Mouse (Mus musculus) embryonic facial prominence, embryonic 11.5 days (tissue): ENCODE results near the gene Khdc4. TPM values are rescaled to one million over a fixed set of nuclear protein-coding genes. Genes with fewer than 3 reads are reported as not detected.

ENCODE experiments used
- ATAC-seq: fragments of 200-750 bp; cut with Nextera tagmentation; replicated peaks from 2 replicates; pipeline ENCODE4 v1.8.0; 2017; ENCODE audit warnings: low read depth; ENCODE audit not compliant: insufficient number of reproducible peaks, low FRiP score, low TSS enrichment
- DNase-seq: peaks from one replicate; pipeline ENCODE4 v3.0.0-alpha.2; 2015; ENCODE audit warnings: low spot score
- H3K27ac ChIP-seq: fragments of 300-500 bp; sonication (generic); replicated peaks from 2 replicates; pipeline ENCODE4 v1.5.1; 2014; ENCODE audit warnings: mild to moderate bottlenecking, low read depth, low read length, control low read depth
- H3K27me3 ChIP-seq: fragments of 300-500 bp; sonication (generic); 2 replicates; pipeline ENCODE4 v1.6.1; 2014; ENCODE audit warnings: mild to moderate bottlenecking, low read length, moderate library complexity, mixed read lengths; ENCODE audit not compliant: control insufficient read depth, insufficient read depth
- H3K36me3 ChIP-seq: fragments of 300-500 bp; sonication (generic); replicated peaks from 2 replicates; pipeline ENCODE4 v1.6.1; 2014; ENCODE audit warnings: low read depth, mild to moderate bottlenecking, low read length, moderate library complexity, mixed read lengths; ENCODE audit not compliant: control insufficient read depth, insufficient read depth
- H3K4me1 ChIP-seq: fragments of 300-500 bp; sonication (generic); 2 replicates; pipeline ENCODE4 v1.6.1; 2014; ENCODE audit warnings: low read length, mixed read lengths; ENCODE audit not compliant: control insufficient read depth, insufficient read depth
- H3K4me2 ChIP-seq: fragments of 300-500 bp; sonication (generic); 2 replicates; pipeline ENCODE4 v1.6.1; 2014; ENCODE audit warnings: low read depth, mild to moderate bottlenecking, control low read depth, low read length, moderate library complexity
- H3K4me3 ChIP-seq: fragments of 300-500 bp; sonication (generic); 2 replicates; pipeline ENCODE4 v1.5.1; 2014; ENCODE audit warnings: low read depth, low read length, control low read depth
- H3K9ac ChIP-seq: fragments of 300-500 bp; sonication (generic); replicated peaks from 2 replicates; pipeline ENCODE4 v1.6.1; 2014; ENCODE audit warnings: mild to moderate bottlenecking, control low read depth, low read length
- H3K9me3 ChIP-seq: fragments of 300-500 bp; sonication (generic); replicated peaks from 2 replicates; pipeline ENCODE4 v1.6.1; 2016; ENCODE audit warnings: mild to moderate bottlenecking, low read length, inconsistent platforms, mixed read lengths; ENCODE audit not compliant: control insufficient read depth
- WGBS: fragments of 180-500 bp; shearing (Covaris S2); extraction: QIAGEN DNeasy Blood & Tissue Kit; methylation state at CpG from one replicate; pipeline ENCODE4 v1.1.7; 2014; 5-methylcytosine and 5-hydroxymethylcytosine counted together
- polyA plus RNA-seq: library from polyadenylated mRNA; unstranded; fragments of >200 nt; fragmentation: Nextera tagmentation; extraction: Ambion mirVana; gene quantifications from 2 replicates; pipeline ENCODE4 v1.2.1, GENCODE M21; 2014

The Khdc4 gene
- polyA plus RNA-seq, 1 experiment from 2014 or later, result 101 TPM

DNA sequence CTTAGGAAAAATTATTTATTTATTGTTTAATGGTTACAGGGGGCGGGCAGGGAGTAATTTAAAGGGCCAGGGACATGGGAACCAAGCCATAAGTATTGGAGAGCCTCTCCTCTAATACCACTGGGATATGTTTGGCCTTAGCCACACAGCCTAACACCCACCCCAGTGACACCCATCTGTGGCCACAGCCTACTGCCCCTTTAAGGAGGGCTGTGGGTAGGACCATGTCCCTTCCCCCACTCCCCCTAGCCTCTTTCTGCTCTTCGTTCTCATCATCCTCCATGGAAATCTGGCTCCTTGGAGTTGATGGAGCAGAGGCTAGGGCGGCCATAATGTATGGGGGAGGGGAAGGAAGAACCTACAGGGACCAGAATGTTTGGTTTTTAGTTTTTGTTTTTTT is 38.5 kb upstream of the Khdc4 start:
- no peak for DNase-seq
- Histone ChIP-seq H3K9me3 (no peaks in the 10 kb centered on the region), H3K4me1 (no peaks in the 10 kb centered on the region), H3K27me3 (no peaks in the 10 kb centered on the region), H3K36me3 (peaks cover 24% of the 10 kb centered on the region), H3K4me3 (no peak overlapping the region), H3K4me2 (no peak overlapping the region), H3K9ac (no peak overlapping the region), H3K27ac (no peak overlapping the region)
- 91% methylated on average over 3 of the region's 3 CpGs for WGBS
- no peak for ATAC-seq

DNA sequence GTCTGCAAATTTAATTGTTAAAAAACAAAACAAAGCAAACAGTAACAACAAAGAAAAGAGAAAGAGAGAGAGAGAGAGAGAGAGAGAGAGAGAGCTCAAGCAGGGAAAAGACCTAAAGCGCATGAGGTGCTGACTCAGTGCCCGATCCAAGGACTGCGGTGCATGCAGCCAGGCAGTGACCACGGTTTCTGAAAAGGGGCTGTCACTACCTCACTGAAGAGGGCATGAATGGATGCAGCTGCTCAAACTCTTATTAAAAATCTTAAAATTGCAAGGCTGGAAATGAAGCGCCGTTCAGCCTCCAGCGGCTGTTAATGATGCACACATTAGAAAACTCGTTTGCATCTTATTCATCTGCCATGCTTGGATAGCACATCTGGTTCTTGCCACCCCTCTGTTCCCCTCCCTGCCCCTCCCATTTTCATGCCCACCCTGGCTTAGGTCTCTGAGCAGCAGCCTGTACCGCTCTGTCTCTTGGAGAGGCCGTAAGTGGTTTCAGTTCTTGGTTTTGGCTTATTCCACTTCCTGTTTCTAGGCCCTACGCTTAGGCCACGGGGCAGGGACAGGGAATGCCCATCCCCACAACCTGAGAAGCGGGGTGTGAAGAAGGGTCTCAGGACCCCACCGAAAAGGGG is 37.7 kb upstream of the Khdc4 start:
- Histone ChIP-seq H3K4me1 (no peaks in the 10 kb centered on the region), H3K9me3 (no peaks in the 10 kb centered on the region), H3K27me3 (no peaks in the 10 kb centered on the region), H3K36me3 (peaks cover 22% of the 10 kb centered on the region), H3K4me3 (no peak overlapping the region), H3K4me2 (no peak overlapping the region), H3K27ac (no peak overlapping the region), H3K9ac (no peak overlapping the region)
- DNase-seq (no peak), ATAC-seq (no peak)
- 90% methylated on average over 14 of the region's 14 CpGs for WGBS

DNA sequence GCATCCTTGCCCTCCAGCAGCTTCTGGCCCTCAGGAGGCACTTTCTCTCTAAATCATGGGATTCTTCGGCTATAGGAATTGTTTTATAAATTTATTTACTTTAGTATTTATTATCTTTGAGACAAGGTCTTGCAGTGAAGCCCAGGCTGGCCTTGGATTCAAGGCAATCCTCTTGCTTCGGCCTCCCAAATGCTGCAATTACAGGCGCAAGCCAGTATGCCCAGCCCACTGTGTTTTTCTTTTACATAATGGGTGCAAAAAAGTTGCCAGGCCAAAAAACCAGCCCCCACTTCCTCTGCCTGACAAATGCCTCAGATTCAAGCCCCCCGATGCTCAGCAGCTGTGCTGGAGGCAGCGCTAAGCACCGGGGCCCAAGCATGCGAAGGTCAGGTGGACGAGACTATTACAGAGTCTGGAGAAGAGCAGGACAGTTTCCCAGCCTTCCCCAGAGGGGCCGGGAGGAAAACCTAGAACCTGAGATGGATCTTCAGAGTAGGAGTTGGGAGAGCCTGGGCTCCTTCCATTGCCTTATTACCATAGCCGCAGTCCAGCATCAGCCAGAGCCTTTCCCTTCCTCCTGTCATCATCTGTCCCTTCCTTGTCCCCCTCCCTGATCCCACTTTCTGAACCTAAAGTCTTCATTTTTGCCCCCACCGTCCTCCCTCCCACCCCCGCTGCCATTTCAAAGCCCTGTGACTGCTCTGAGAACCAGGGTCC is 37.0 kb upstream of the Khdc4 start:
- Histone ChIP-seq H3K4me1 (no peaks in the 10 kb centered on the region), H3K27me3 (no peaks in the 10 kb centered on the region), H3K4me2 (no peak overlapping the region), H3K9me3 (no peaks in the 10 kb centered on the region), H3K9ac (no peak overlapping the region), H3K36me3 (peaks cover 17% of the 10 kb centered on the region), H3K4me3 (no peak overlapping the region), H3K27ac (no peak overlapping the region)
- ATAC-seq, result no peak
- 84% methylated on average over 12 of the region's 12 CpGs for WGBS
- no peak for DNase-seq

DNA sequence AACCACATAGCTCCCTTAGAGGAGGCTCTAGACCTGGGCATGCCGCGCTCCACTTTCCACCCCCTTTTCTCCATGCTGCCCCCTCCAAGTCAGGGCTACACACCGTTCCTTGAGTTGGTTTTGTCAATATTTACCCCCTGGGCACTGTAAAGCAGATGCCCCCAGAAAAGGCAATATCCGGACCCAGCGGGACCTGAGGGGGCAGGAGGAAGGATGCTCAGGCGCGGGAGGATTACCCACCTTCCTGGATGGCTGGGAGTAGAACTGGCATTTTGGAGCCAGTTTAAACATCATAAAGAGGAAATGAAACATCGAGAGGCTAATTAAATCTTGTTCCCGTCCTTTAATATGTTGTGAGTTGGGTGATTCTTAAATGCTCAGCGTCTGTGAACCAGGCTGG is 36.4 kb upstream of the Khdc4 start:
- Histone ChIP-seq H3K4me2 (no peak overlapping the region), H3K27me3 (no peaks in the 10 kb centered on the region), H3K36me3 (peaks cover 11% of the 10 kb centered on the region), H3K4me1 (no peaks in the 10 kb centered on the region), H3K9ac (no peak overlapping the region), H3K4me3 (no peak overlapping the region), H3K9me3 (no peaks in the 10 kb centered on the region), H3K27ac (no peak overlapping the region)
- WGBS, result 83% methylated on average over 10 of the region's 10 CpGs
- ATAC-seq (no peak), DNase-seq (no peak)

DNA sequence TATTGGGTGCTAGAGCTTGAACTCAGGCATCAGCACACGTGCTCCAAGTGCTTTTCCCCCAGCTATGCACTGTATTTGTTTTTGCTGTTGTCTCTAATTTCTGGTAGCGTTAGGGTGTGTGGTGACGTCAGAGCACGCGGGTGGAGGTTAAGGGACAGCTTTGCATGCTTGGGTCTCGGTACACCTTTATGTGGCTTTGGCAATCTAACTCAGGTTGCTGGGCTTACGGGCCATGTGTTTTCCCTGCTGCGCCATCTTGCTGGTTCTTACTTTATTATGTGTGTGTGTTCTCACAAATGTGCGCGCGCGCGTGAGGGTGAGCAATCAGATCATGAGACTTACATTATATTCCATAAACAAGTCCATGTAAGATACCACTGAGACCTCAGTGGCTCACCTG is 35.6 kb upstream of the Khdc4 start:
- Histone ChIP-seq H3K9me3 (no peaks in the 10 kb centered on the region), H3K4me3 (no peak overlapping the region), H3K4me2 (no peak overlapping the region), H3K27ac (no peak overlapping the region), H3K4me1 (no peaks in the 10 kb centered on the region), H3K36me3 (peaks cover 10% of the 10 kb centered on the region), H3K9ac (no peak overlapping the region), H3K27me3 (no peaks in the 10 kb centered on the region)
- WGBS, result 94% methylated on average over 13 of the region's 13 CpGs
- DNase-seq (no peak), ATAC-seq (no peak)

DNA sequence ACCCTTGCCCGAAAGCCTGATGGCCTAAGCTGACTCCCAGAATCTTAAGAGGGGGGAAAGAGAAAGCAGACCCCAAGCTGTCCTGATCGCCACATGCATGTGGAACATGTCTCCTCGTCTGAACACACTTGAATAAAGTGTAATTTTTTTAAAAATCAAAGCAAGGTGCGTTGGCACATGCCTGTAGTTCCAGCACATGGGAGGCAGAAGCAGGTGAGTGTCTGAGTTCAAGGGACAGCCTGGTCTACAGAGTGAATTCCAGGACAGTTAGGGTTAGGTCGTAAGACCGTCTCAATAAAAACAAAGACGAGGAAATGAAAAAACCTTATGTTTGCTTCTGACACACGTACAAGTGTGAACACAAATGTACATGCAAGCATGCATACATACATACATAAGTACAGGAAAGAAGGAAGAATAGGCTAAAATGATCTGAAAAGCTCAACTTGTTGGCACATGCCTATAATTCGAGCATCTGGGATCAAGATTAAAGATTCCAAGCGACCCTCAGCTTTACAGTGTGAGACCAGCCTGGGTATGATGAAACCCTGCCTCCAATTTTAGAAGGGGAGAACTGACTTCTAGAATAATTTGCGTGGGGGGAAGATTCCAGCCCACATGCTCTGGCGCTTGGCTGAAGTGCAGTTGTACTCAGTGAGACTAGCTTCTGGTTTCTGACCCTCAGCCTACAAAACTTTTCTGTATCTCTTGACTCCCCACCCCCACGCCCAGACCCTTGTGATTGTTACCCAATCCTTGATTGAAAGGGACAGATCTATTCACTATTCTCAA is 34.7 kb upstream of the Khdc4 start:
- 81% methylated on average over 13 of the region's 13 CpGs for WGBS
- ATAC-seq, result no peak

DNA sequence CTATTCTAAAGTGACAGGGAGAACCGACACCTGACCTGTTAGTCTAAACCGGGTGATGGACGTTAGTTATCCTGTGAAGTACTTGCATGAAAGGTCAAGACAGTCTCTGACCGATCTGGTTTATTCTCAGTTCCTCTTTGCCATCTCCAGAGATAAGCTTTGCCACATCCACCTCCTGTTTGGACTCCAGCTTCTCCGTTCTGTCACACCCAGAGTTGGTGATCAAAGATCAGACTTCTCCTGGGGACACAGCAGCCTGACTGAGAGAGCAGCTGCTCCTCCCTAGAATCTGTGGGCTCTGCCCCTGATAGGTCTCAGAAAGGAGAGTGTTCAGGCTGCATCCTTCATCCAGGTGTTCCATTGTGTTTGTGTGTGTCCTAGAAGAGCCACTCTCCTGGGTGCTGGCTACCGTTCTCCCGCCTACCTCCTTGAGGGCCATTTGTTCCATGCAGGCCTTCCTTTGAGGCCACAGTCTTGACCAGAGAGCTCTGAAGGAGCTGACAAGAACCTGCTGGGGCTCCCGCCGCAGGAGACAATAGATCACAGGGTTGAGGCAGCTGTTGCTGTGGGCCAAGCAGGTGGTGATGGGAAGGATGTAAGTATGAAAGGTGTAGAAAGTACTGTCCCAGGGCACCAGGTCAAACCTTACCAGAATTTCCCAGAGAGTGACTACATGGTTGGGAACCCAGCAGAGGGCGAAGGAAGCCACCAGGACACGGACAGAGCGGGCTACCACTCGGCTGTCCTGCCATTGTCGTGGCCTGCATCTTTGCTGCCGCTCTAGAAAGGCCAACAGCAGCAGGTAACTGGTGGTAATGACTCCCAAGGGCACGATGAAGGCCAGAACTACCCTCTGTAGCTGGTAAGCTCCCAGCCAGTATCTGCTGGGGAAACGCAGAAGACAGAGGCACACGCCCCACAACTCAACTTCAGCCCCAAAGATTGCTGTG is 33.7 kb upstream of the Khdc4 start:
- Histone ChIP-seq H3K9me3 (no peaks in the 10 kb centered on the region), H3K4me1 (no peaks in the 10 kb centered on the region), H3K9ac (no peak overlapping the region), H3K4me2 (no peak overlapping the region), H3K27ac (no peak overlapping the region), H3K36me3 (no peaks in the 10 kb centered on the region; the same call in 1 of the 2 replicates), H3K4me3 (no peak overlapping the region), H3K27me3 (no peaks in the 10 kb centered on the region)
- ATAC-seq (no peak), DNase-seq (no peak)
- 87% methylated on average over 18 of the region's 18 CpGs for WGBS

More for the DNA sequence above, 34.7 kb upstream of the Khdc4 start:
- Histone ChIP-seq H3K4me3 (no peak overlapping the region), H3K4me2 (no peak overlapping the region), H3K36me3 (peaks cover 6% of the 10 kb centered on the region), H3K9me3 (no peaks in the 10 kb centered on the region), H3K4me1 (no peaks in the 10 kb centered on the region), H3K27ac (no peak overlapping the region), H3K9ac (no peak overlapping the region), H3K27me3 (no peaks in the 10 kb centered on the region)
- no peak for DNase-seq
